Mouse (Mus musculus): ENCODE data around the gene Gm20894. TPM values are rescaled to one million over a fixed set of nuclear protein-coding genes. Genes with fewer than 3 reads are reported as not detected.
"Not testable (repeated sequence)": the region's sequence is repeated elsewhere in the genome, so short reads cannot be mapped to it uniquely, and the experiment has no call there.

Gm20894 gene
- total RNA-seq (2022), result not detected

DNA sequence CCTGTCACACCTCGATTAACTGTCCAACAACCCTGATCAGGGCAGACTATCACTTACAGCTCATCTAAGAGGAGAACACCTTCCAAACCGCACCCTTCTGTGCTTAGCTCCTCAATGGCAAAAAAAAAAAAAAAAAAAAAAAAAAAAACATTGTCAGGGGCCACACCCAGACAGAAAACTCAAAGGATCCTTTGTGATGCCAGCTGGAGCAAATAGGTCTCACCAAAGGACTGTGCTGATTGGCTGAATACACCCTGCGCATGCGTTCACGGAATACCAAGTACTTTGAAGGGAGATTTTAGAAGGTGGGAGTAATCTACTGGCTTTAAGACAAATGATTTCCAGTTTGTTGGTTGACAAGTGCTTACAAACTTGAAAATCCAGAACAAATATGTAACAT, at the start of gene Gm20894:
Gene Gm20894, minus strand, starts transcription at position 101 of the 400 bp plus-strand sequence.
- DNase-seq (ENCODE audit: low spot score in 2 of 2), result not testable (repeated sequence)
